Mouse (Mus musculus): Measurements from ENCODE around the gene Igfbp6. TPM values are rescaled to one million over a fixed set of nuclear protein-coding genes. Genes with fewer than 3 reads are reported as not detected.
A peak's percentile ranks its signal among the peaks of the same experiment; 100 is the strongest.

The Igfbp6 gene
- polyA plus RNA-seq, 1 experiment from 2014 or later = 33.0 TPM

DNA sequence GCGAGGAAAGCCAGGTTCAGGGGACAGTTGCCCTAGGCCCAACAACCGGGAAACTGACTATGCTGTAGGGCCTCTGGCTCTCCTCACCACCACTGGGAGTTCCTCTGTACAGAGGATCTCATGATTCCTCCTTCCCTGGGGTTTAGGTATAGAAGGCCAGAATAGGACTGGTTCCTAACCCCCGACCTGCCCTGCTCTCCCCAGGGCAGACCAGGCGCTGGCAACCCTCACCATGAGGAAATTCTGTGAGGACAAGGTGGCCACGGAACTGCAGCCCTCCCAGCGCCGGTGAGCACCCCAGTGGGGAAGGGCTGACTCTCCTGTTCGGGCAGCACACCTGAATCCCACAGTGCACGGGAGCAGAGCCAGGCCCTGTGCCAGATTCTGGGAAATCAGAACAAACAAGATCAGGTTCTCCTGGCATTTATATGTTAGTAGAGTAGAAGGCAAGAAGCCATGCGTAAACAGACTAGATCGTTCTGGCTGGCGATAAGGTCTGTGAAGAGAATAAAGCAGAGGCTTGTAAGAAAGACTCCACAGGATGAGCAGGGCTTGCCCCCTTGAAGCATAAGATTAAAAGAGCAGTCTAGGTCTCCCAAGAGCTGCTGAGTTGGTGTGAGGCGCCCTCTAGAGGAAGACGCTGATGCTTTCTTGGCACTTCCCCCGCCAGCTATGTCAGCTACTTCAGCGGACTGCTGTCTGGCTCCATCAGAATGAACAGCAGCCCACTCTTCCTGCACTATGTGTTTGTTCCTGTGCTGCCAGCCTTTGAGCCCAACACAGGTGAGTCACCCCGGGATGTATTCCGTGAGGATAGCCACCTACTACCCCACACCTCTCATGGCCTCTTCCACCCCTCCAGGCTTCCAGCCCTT lies 35.3 kb upstream of the Igfbp6 start:
- no peak overlapping the region for H3K4me3 ChIP-seq (ENCODE audit: low read length)
- H3K27me3 ChIP-seq (ENCODE audit: insufficient read depth, low read length) = no peaks in the 10 kb centered on the region
- no peak overlapping the region for H3K27ac ChIP-seq (ENCODE audit: low read length)
- no peak overlapping the region for H3K4me2 ChIP-seq (replicated peaks; ENCODE audit: low read depth, low read length)
- H3K9ac ChIP-seq (replicated peaks; ENCODE audit: low read length) = 0 out of 2 replicates have a peak overlapping the region, but pooled peaks have one; percentile 27
- peaks cover 65% of the 10 kb centered on the region for H3K4me1 ChIP-seq (ENCODE audit: insufficient read depth, low read length)
- ATAC-seq (ENCODE audit: low FRiP score, low TSS enrichment) = no peak
- WGBS = 51% methylated on average over 18 of the region's 18 CpGs
- no peaks in the 10 kb centered on the region for H3K9me3 ChIP-seq (ENCODE audit: low read length)
- H3K36me3 ChIP-seq (ENCODE audit: insufficient read depth, low read length) = peaks cover 48% of the 10 kb centered on the region

DNA sequence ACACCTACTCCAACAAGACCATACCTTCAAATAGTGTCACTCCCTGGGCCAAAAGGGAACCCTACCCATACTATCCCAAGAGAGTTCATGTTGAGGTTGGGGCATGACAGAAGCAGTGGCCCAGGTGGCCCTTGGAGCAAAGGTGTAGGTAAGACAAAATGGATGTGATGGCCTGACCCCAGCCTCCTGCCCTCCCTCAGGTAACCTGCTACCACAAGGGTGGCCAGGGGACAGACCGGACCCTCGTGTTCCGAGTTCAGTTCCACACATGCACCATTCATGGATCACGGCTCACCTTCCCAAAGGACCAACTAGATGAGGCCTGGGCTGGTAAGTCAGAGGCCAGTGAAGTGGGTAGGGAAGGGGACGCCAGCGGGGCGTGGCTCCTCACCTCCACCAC lies 33.9 kb upstream of the Igfbp6 start:
- no peak overlapping the region for H3K9ac ChIP-seq (replicated peaks; ENCODE audit: low read length)
- H3K4me2 ChIP-seq (replicated peaks; ENCODE audit: low read depth, low read length) = 0 out of 2 replicates have a peak overlapping the region, but pooled peaks have one; percentile 5
- H3K27me3 ChIP-seq (ENCODE audit: insufficient read depth, low read length) = no peaks in the 10 kb centered on the region
- WGBS = 53% methylated on average over 7 of the region's 7 CpGs
- no peak overlapping the region for H3K4me3 ChIP-seq (ENCODE audit: low read length)
- peaks cover 62% of the 10 kb centered on the region for H3K36me3 ChIP-seq (ENCODE audit: insufficient read depth, low read length)
- no peak overlapping the region for H3K27ac ChIP-seq (ENCODE audit: low read length)
- no peak for ATAC-seq (ENCODE audit: low FRiP score, low TSS enrichment)
- peaks cover 51% of the 10 kb centered on the region for H3K4me1 ChIP-seq (ENCODE audit: insufficient read depth, low read length)
- H3K9me3 ChIP-seq (ENCODE audit: low read length) = no peaks in the 10 kb centered on the region

DNA sequence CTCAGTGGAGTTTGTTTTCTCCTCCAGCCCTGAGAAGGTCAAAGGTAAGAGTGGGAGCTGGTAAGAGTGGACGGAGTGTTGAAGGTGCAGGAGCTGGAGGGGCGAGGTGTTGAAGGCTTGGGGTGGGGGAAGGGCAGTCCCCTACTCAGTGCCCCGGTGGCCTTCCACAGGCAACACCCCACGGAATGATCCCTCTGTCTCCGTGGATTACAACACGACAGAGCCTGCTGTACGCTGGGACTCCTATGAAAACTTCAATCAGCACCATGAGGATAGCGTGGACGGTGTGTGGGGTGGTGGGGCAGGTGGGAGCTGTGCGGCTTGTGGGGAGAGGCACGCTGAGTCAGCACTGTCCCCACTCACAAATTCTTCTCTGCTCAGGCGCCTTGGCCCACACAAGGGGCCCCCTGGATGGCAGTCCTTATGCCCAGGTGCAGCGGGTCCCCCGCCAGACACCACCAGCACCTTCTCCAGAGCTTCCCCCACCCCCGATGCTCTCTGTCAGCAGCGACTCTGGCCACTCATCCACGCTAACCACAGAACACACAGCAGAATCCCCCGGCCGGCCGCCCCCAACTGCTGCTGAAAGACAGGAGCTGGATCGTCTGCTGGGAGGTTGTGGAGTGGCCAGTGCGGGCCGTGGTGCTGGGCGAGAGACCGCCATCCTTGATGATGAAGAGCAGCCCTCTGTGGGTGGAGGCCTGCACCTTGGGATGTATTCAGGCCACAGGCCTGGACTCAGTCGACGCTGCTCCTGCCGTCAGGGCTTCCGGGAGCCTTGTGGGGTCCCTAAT lies 33.3 kb upstream of the Igfbp6 start:
- Histone ChIP-seq H3K27ac (ENCODE audit: low read length) (peak overlapping the region; percentile 44; the same call in 1 of the 2 replicates), H3K4me1 (ENCODE audit: insufficient read depth, low read length) (peaks cover 45% of the 10 kb centered on the region), H3K9ac (replicated peaks; ENCODE audit: low read length) (no peak overlapping the region), H3K36me3 (ENCODE audit: insufficient read depth, low read length) (peaks cover 68% of the 10 kb centered on the region), H3K4me3 (ENCODE audit: low read length) (no peak overlapping the region), H3K27me3 (ENCODE audit: insufficient read depth, low read length) (no peaks in the 10 kb centered on the region), H3K9me3 (ENCODE audit: low read length) (no peaks in the 10 kb centered on the region), H3K4me2 (replicated peaks; ENCODE audit: low read depth, low read length) (no peak overlapping the region)
- WGBS = 55% methylated on average over 29 of the region's 29 CpGs
- peak; percentile 8; the same call in 1 of the 2 replicates for ATAC-seq (ENCODE audit: low FRiP score, low TSS enrichment)

DNA sequence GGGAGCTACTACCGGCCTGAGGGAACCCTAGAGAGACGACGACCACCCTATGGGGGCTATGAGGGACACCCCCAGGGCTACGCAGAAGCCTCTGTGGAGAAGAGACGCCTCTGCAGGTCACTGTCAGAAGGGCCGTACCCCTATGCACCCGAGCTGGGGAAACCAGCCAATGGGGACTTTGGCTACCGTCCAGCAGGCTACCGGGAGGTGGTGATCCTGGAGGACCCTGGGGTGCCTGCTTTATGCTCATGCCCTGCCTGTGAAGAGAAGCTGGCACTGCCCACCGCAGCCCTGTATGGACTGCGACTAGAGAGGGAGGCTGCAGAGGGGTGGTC lies 32.7 kb upstream of the Igfbp6 start:
- Histone ChIP-seq H3K4me2 (replicated peaks; ENCODE audit: low read depth, low read length) (no peak overlapping the region), H3K27ac (ENCODE audit: low read length) (no peak overlapping the region), H3K9me3 (ENCODE audit: low read length) (no peaks in the 10 kb centered on the region), H3K4me1 (ENCODE audit: insufficient read depth, low read length) (peaks cover 39% of the 10 kb centered on the region), H3K27me3 (ENCODE audit: insufficient read depth, low read length) (no peaks in the 10 kb centered on the region), H3K36me3 (ENCODE audit: insufficient read depth, low read length) (peaks cover 70% of the 10 kb centered on the region), H3K4me3 (ENCODE audit: low read length) (no peak overlapping the region), H3K9ac (replicated peaks; ENCODE audit: low read length) (no peak overlapping the region)
- ATAC-seq (ENCODE audit: low FRiP score, low TSS enrichment) = no peak
- 83% methylated on average over 11 of the region's 11 CpGs for WGBS

DNA sequence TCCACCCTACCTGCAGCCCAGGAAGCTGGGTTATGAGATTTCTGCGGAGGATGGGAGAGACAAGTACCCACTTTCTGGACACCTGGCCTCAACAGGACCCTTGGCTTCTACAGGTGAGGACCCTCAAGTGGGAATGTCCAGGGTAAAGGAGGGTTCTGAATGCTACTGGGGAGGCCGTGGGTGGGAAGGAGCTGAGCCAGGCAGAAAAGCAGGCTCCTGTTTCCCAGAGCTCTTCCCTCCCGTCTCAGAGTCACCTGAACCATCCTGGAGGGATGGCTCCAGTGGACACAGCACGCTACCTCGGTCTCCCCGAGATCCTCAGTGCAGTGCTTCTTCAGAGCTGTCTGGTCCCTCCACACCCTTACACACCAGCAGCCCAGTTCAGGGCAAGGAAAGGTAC lies 32.0 kb upstream of the Igfbp6 start:
- Histone ChIP-seq H3K9me3 (ENCODE audit: low read length) (no peaks in the 10 kb centered on the region), H3K4me3 (ENCODE audit: low read length) (no peak overlapping the region), H3K27ac (ENCODE audit: low read length) (no peak overlapping the region), H3K4me1 (ENCODE audit: insufficient read depth, low read length) (peaks cover 32% of the 10 kb centered on the region), H3K36me3 (ENCODE audit: insufficient read depth, low read length) (peaks cover 73% of the 10 kb centered on the region), H3K4me2 (replicated peaks; ENCODE audit: low read depth, low read length) (no peak overlapping the region), H3K27me3 (ENCODE audit: insufficient read depth, low read length) (no peaks in the 10 kb centered on the region), H3K9ac (replicated peaks; ENCODE audit: low read length) (no peak overlapping the region)
- 91% methylated on average over 6 of the region's 6 CpGs for WGBS
- no peak for ATAC-seq (ENCODE audit: low FRiP score, low TSS enrichment)

DNA sequence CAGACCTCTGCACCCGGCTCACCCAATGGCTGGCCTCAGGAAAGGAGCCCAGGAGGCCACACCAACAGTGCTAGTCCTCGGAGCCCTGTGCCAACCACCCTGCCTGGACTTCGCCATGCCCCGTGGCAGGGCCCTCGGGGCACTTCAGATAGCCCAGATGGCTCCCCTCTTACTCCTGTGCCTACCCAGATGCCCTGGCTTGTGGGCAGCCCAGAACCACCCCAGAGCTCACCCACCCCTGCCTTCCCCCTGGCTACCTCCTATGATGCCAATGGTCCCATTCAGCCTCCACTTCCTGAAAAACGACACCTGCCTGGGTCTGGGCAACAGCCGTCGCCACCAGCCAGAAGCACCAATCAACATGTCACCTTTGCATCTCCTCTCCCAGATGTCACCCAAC lies 31.3 kb upstream of the Igfbp6 start:
- no peaks in the 10 kb centered on the region for H3K27me3 ChIP-seq (ENCODE audit: insufficient read depth, low read length)
- no peak overlapping the region for H3K27ac ChIP-seq (ENCODE audit: low read length)
- H3K4me2 ChIP-seq (replicated peaks; ENCODE audit: low read depth, low read length) = no peak overlapping the region
- no peak for ATAC-seq (ENCODE audit: low FRiP score, low TSS enrichment)
- H3K9ac ChIP-seq (replicated peaks; ENCODE audit: low read length) = no peak overlapping the region
- H3K4me3 ChIP-seq (ENCODE audit: low read length) = no peak overlapping the region
- H3K4me1 ChIP-seq (ENCODE audit: insufficient read depth, low read length) = peaks cover 25% of the 10 kb centered on the region
- peaks cover 70% of the 10 kb centered on the region for H3K36me3 ChIP-seq (ENCODE audit: insufficient read depth, low read length)
- 74% methylated on average over 8 of the region's 8 CpGs for WGBS
- no peaks in the 10 kb centered on the region for H3K9me3 ChIP-seq (ENCODE audit: low read length)

DNA sequence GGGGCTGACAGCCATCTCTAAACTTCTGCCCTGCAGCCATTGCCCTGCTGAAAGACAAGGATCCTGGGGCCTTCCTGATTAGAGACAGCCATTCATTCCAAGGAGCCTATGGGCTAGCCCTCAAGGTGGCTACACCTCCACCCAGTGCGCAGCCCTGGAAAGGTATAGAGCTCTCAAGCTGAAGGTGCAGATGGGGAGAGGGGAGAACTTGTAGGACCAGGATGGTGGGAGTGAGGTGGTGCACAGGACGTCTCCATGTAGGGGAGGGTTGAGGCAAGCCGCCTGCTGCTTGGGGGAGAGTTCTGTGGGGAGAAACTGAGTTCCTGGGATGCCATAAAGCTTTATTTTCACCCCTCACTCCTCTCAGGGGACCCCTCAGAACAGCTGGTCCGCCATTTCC lies 30.5 kb upstream of the Igfbp6 start:
- H3K27ac ChIP-seq (ENCODE audit: low read length) = no peak overlapping the region
- H3K4me2 ChIP-seq (replicated peaks; ENCODE audit: low read depth, low read length) = no peak overlapping the region
- H3K4me1 ChIP-seq (ENCODE audit: insufficient read depth, low read length) = peaks cover 23% of the 10 kb centered on the region
- peaks cover 73% of the 10 kb centered on the region for H3K36me3 ChIP-seq (ENCODE audit: insufficient read depth, low read length)
- WGBS = 81% methylated on average over 4 of the region's 4 CpGs
- no peaks in the 10 kb centered on the region for H3K9me3 ChIP-seq (ENCODE audit: low read length)
- no peak overlapping the region for H3K9ac ChIP-seq (replicated peaks; ENCODE audit: low read length)
- ATAC-seq (ENCODE audit: low FRiP score, low TSS enrichment) = no peak
- no peak overlapping the region for H3K4me3 ChIP-seq (ENCODE audit: low read length)
- H3K27me3 ChIP-seq (ENCODE audit: insufficient read depth, low read length) = no peaks in the 10 kb centered on the region

DNA sequence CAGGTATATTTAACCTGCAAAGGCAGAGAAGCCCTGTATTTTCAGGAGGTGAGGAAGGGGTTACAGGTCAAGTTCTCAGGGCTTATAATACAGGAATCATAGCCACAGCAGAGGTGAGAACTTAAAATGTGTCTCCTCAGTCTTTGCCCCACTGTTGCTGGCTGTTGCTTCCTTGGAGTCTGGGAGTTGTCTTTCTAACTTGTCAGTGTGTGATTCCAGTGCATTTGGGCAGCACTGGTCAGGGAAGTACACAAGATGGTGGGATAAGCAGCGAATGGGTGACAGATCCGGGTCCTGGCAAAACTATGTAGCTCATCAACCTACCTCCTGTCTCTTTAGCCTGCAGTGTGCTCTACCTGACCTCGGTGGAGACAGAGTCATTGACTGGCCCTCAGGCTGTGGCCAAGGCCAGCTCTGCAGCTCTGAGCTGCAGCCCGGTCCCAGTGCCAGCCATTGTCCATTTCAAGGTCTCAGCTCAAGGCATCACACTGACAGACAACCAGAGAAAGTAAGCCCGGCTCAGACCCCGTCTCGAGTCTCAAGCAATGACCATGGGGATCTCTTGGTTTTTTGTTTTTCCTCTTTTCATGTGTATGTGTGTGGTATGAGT lies 29.4 kb upstream of the Igfbp6 start:
- no peak for ATAC-seq (ENCODE audit: low FRiP score, low TSS enrichment)

DNA sequence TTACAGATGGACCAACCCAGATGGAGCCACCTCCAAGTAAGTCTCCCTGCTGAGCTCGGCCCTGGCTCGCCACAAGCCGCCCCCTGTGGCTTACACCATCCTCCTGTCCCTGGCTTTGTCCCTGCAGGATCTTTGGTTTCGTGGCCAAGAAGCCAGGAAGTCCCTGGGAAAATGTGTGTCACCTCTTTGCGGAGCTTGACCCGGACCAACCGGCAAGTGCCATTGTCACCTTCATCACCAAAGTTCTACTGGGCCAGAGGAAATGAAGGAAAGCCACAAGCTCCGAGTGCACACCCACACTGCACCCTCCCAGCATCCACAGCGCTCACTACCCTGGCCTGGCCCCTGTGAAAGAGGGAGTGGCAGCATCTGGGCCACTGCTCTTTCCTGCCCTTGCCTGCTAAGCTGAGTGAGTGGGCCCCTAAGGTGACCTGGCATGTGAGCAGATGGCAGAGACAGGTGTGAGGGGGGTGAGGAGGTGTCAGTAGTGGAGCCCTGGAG lies 28.4 kb upstream of the Igfbp6 start:
- Histone ChIP-seq H3K27me3 (ENCODE audit: insufficient read depth, low read length) (no peaks in the 10 kb centered on the region), H3K9me3 (ENCODE audit: low read length) (no peaks in the 10 kb centered on the region), H3K9ac (replicated peaks; ENCODE audit: low read length) (no peak overlapping the region), H3K4me3 (ENCODE audit: low read length) (no peak overlapping the region), H3K36me3 (ENCODE audit: insufficient read depth, low read length) (peaks cover 66% of the 10 kb centered on the region), H3K4me2 (replicated peaks; ENCODE audit: low read depth, low read length) (no peak overlapping the region), H3K27ac (ENCODE audit: low read length) (no peak overlapping the region), H3K4me1 (ENCODE audit: insufficient read depth, low read length) (peaks cover 6% of the 10 kb centered on the region)
- no peak for ATAC-seq (ENCODE audit: low FRiP score, low TSS enrichment)
- WGBS = 78% methylated on average over 9 of the region's 9 CpGs

More for the DNA sequence above, 29.4 kb upstream of the Igfbp6 start:
- no peak overlapping the region for H3K4me3 ChIP-seq (ENCODE audit: low read length)
- H3K4me2 ChIP-seq (replicated peaks; ENCODE audit: low read depth, low read length) = no peak overlapping the region
- WGBS = 85% methylated on average over 7 of the region's 7 CpGs
- H3K36me3 ChIP-seq (ENCODE audit: insufficient read depth, low read length) = peaks cover 75% of the 10 kb centered on the region
- H3K27ac ChIP-seq (ENCODE audit: low read length) = no peak overlapping the region
- H3K9me3 ChIP-seq (ENCODE audit: low read length) = no peaks in the 10 kb centered on the region
- H3K27me3 ChIP-seq (ENCODE audit: insufficient read depth, low read length) = no peaks in the 10 kb centered on the region
- no peak overlapping the region for H3K9ac ChIP-seq (replicated peaks; ENCODE audit: low read length)
- H3K4me1 ChIP-seq (ENCODE audit: insufficient read depth, low read length) = peaks cover 14% of the 10 kb centered on the region

Measured in kidney, embryonic 16.5 days (tissue).